Comparison of ENCODE assay signal across 7 mouse cellular contexts in the genomic region with DNA sequence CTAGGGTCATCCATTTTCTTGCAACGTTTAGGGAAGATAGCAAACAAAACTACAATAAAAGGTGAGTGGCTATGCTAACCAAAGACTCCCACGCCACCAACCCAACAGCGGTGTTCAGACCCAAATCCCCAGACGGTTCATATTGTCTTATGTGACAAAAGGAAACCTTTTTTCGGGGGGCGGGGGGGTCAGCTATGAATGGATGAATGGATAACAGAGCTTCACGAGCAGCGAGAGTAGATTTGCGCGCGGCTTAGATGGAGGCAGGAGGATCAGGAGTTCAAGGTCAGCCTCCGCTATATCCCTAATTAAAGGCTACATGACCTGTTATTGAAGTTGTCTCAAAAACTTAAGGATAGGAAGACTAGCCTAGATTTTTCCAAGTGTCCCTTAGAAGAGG. TPM values are rescaled to one million over a fixed set of nuclear protein-coding genes. Genes with fewer than 3 reads are reported as not detected.
DNase-seq lines count a peak whose midpoint lies in the region; ATAC-seq lines count a peak whose summit lies in the region.

No protein-coding gene starts in this region.

- peak overlapping the region; percentile 52 for H3K4me2 ChIP-seq in embryonic facial prominence, embryonic 12.5 days (replicated peaks)

- 5% methylated on average over 12 of the region's 12 CpGs for WGBS in embryonic facial prominence, embryonic 12.5 days

- 0 out of 2 replicates have a peak, but pooled peaks cover 6% of the 10 kb centered on the region for H3K4me1 ChIP-seq in embryonic facial prominence, embryonic 12.5 days

- H3K9ac ChIP-seq in embryonic facial prominence, embryonic 12.5 days: no peak overlapping the region

- no peak overlapping the region for H3K27ac ChIP-seq in embryonic facial prominence, embryonic 12.5 days

- DNase-seq in 416B (ENCODE audit: low read depth): peak; percentile 82
- DNase-seq in B cell, adult 2 months: peak; percentile 43 to 53
- peak; percentile 36 to 54 for DNase-seq in kidney, postnatal 4 days
- DNase-seq in naive thymus-derived CD4-positive, alpha-beta T cell, adult 2 months (ENCODE audit: low read depth): peak; percentile 47
- DNase-seq in ovary, postnatal 10 days (ENCODE audit: low spot score): no peak
- DNase-seq in MN1 (ENCODE audit: low spot score): no peak

- no peaks in the 10 kb centered on the region for H3K9me3 ChIP-seq in embryonic facial prominence, embryonic 12.5 days

- no peak for ATAC-seq in embryonic facial prominence, embryonic 12.5 days (ENCODE audit: insufficient number of reproducible peaks, insufficient read depth, low FRiP score, low TSS enrichment)

- peak overlapping the region; percentile 55 for H3K4me3 ChIP-seq in embryonic facial prominence, embryonic 12.5 days

- H3K27me3 ChIP-seq in embryonic facial prominence, embryonic 12.5 days: 0 out of 2 replicates have a peak, but pooled peaks cover 3% of the 10 kb centered on the region

- H3K36me3 ChIP-seq in embryonic facial prominence, embryonic 12.5 days: no peaks in the 10 kb centered on the region

RNA-seq across cellular contexts. Expression of a gene that starts 6.3 kb away (rescaled TPM):
- 38.7 and 39.4 TPM in 2 replicates for polyA plus RNA-seq in embryonic facial prominence, embryonic 12.5 days (2016; fragmentation: Nextera tagmentation; extraction: Ambion mirVana)

RNA-seq across cellular contexts. Expression of a gene that starts 24.2 kb away (rescaled TPM):
- polyA plus RNA-seq in embryonic facial prominence, embryonic 12.5 days (2016; fragmentation: Nextera tagmentation; extraction: Ambion mirVana): not detected in 2 replicates

Comparison
In these comparisons a context has a peak if more than half of its experiments do, and no peak if none do; other contexts are left out.
1. DNase-seq: peak in 416B (single experiment), B cell, adult 2 months (2 of 2), kidney, postnatal 4 days (2 of 2) and naive thymus-derived CD4-positive, alpha-beta T cell, adult 2 months (single experiment); none in ovary, postnatal 10 days (single experiment) and MN1 (single experiment).